Mouse (Mus musculus): Measurements from ENCODE around the gene Cyp2d10.
"Not testable (repeated sequence)": the region's sequence is repeated elsewhere in the genome, so short reads cannot be mapped to it uniquely, and the experiment has no call there.

Cyp2d10 gene

GRCm38 (mm10) chr15:82406981-82407380, at the start of gene Cyp2d10:
Cyp2d10 (minus strand) TSS chr15:82407195.
- DNase-seq, result no peak

DNA sequence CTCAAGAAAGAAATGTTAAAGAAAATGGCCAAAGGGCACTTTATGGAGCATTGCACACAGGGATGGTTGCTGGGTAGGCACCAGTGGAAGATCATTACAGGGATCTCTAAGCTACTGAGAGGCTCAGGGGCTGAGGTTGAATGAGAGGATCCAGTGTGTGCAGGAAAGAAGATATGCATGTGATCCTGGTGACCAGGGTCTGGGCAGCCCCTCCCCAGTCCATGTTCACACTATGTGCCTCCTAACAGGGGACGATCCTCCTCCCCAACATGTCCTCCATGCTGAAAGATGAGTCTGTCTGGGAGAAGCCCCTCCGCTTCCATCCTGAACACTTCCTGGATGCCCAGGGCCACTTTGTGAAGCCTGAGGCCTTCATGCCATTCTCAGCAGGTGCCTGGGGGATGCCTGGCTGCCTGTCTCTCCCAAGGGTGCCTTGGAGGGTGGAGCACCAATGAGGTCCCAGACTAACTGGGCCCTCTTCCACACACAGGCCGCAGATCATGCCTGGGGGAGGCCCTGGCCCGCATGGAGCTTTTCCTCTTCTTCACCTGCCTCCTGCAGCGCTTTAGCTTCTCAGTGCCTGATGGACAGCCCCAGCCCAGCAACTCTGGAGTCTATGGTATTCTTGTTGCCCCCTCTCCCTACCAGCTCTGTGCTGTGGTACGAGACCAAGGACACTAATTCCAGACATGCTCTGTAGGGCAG, 49.2 kb upstream of the Cyp2d10 start:
- DNase-seq, result not testable (repeated sequence)

DNA sequence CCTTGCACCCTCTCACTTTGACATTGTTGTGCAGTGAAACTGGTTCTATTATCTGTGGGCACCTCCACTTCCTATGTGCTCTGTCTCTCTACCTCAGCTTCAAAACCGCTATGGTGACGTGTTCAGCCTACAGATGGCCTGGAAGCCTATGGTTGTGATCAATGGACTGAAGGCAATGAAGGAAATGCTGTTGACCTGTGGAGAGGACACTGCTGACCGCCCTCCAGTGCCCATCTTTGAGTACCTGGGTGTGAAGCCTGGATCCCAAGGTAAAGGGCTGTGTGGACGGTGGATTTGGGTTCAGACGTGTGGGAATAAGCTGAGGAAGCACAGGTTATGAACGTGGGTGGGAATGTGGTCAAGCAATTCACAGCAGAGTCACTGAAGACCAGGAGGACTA, 46.5 kb upstream of the Cyp2d10 start:
- not testable (repeated sequence) for DNase-seq

- DNase-seq, result peak in 1 of 2 experiments; percentile 9
Measured at GRCm38 (mm10) chr15:82452133-82452532, 45.1 kb upstream of the Cyp2d10 start.

- DNase-seq, result not testable (repeated sequence)
Measured at GRCm38 (mm10) chr15:82450045-82450444, 43.0 kb upstream of the Cyp2d10 start.

DNA sequence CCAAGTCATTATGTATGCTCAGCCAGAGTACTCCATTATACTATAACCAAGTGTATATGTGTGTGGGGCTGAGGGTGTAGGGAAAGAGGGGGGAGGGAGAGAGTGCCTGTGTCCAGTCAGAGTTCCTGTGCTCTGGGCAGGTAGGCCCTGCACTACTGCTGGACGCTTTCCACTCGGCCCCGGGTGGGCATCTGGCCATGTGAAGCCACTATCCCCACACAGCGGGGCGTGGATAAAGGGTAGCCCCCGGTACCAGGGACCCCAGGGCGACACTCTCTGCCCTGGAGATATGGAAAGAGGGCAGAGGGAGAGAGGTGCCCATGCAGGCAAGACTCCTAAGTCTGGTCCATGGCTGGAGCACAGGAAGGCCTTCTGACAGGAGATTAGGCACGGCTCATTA, 38.2 kb upstream of the Cyp2d10 start:
- no peak for DNase-seq

- no peak for DNase-seq
Measured at GRCm38 (mm10) chr15:82443658-82444057, 36.7 kb upstream of the Cyp2d10 start.

- peak; percentile 45 to 67 for DNase-seq
Measured at GRCm38 (mm10) chr15:82437975-82438617, 31.1 kb upstream of the Cyp2d10 start.

- DNase-seq, result no peak
Measured at GRCm38 (mm10) chr15:82435606-82436005, 28.6 kb upstream of the Cyp2d10 start.

- no peak for DNase-seq
Measured at GRCm38 (mm10) chr15:82435011-82435410, 28.0 kb upstream of the Cyp2d10 start.

GRCm38 (mm10) chr15:82434541-82434940, 27.5 kb upstream of the Cyp2d10 start:
- DNase-seq, result no peak

GRCm38 (mm10) chr15:82433621-82434020, 26.6 kb upstream of the Cyp2d10 start:
- DNase-seq, result no peak

DNA sequence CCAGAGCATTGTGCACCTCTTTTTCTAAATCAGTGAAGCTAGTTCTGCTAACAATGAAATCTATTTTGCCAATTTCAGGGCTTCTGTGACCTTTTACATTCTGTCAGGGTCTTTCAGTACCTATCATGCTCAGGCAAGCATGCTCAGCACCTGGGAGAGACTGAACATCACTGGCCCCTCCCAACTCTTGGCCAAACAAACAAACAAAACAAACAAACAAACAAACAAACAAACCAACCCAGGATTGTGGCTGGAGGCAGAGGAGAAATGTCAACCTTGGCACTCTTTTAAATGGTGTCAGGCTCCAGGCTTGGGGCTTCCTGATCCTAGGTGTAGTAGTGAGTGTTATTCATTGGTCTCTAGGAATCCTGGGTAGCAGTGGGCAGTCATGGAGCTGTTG, 26.1 kb upstream of the Cyp2d10 start, which contains the start of gene Cyp2d9:
TSS of gene Cyp2d9 (plus strand) at position 301 of the 400 bp plus-strand sequence.
- no peak for DNase-seq

- DNase-seq, result no peak
Measured at GRCm38 (mm10) chr15:82423471-82423870, 16.5 kb upstream of the Cyp2d10 start.

DNA sequence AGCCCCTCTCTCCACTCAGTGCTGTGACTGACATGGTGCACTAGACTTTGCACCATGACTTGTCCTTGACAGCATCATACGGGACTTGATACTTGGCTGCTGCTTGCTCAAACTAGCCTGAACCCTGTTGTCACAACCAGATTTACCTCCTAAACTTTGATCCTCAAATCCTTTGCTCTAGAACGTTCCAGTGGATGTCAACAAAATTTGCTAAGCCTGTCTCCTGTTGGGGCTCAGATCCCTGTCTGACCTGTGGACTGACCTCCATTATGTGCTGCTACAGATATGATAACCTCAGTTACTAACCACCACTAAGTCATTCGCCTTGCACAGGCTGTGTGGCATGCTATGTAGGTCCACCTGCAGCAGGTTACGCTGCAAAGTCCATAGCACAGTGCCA, 15.9 kb upstream of the Cyp2d10 start:
- DNase-seq, result no peak

DNA sequence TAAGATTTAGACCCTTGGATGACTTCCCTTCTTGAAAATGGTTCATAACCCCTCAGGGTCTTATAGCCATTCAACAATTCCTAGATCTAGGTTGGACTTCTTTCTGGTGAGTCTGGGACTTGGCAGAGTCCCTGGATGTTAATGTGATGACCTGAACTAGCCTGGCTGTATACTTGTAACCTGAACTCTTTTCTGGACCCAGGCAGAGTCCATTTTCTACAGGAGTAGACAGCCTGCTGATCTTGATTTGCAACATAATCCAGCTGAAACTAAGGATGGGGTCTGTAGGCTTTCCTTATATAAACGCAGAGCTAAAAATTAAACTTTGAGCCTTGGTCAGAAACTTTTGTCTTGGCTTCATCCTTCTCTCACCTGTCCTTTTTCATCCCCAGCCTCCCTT, 11.6 kb upstream of the Cyp2d10 start:
- DNase-seq, result no peak

- peak; percentile 93 for DNase-seq
Measured at GRCm38 (mm10) chr15:82416797-82417789, 10.1 kb upstream of the Cyp2d10 start.

- no peak for DNase-seq
Measured at GRCm38 (mm10) chr15:82407536-82407935, 541 bp upstream of the Cyp2d10 start.

- DNase-seq, result no peak
Measured at GRCm38 (mm10) chr15:82404163-82404562, 2.8 kb downstream of the Cyp2d10 start.

DNA sequence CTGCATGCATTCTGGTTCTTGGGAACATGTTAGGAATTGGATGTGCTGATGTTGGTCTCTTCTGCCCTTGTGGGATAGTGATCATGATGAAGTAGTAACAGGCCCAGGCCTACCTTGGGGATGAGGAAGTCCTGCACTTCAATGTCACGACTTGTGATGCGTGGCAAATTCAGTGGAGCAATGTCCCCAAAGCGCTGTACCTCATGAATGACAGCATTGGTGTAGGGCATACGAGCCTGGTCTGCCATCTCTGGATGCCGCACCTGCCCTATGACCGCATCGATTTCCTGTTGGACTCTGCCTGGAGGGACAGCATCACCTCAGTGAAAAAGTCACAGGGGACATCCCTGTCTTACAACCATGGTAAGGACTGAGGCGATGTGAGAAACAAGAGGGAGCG, 3.4 kb downstream of the Cyp2d10 start:
- no peak for DNase-seq

DNA sequence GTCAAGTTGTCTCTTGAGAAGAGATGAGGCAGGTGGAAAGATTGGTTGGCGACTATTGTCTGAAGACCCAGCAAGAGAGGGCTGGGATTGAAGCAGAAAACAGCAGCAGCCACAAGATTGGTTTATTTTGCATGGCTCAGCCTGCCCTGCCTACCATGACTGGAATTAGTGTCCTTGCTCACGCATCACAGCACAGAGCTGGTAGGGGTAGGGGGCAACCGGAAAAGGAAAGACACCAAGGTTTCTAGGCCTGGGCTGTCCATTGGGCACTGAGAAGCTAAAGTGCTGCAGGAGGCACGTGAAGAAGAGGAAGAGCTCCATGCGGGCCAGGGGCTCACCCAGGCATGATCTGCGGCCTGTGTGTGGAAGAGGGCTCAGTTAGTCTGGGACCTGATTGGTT, 4.3 kb downstream of the Cyp2d10 start:
- DNase-seq, result no peak

GRCm38 (mm10) chr15:82402106-82402505, 4.9 kb downstream of the Cyp2d10 start:
- no peak for DNase-seq

DNA sequence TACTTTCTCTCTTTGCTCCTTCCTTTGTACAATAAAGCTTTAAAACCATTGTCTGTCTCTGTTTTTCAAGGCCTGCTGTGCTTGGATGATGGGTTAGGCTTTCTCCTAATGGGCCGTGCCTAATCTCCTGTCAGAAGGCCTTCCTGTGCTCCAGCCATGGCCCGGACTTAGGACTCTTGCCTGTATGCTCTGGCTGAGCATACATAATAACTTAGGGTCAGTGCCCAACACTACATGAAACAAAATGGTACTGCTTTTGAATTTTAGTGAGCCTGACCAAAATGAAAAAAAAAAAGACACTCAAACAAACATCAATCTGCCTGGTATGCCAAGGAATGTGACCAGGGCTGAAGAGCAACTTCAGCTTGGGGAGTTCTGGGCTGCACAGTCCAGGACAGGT, 5.5 kb downstream of the Cyp2d10 start:
- DNase-seq, result no peak
